Mouse (Mus musculus) lung, adult 2 months (tissue): Measurements from ENCODE around the gene Mical3. TPM values are rescaled to one million over a fixed set of nuclear protein-coding genes. Genes with fewer than 3 reads are reported as not detected.

Experiments
- DNase-seq: peaks from one replicate; pipeline ENCODE4 v3.0.0; 2022
- H3K4me1 ChIP-seq: fragments of 200-500 bp; 2 replicates; pipeline ENCODE4 v1.6.1; 2011; ENCODE audit warnings: low read length; ENCODE audit not compliant: control insufficient read depth, insufficient read depth
- H3K4me3 ChIP-seq: fragments of 200-500 bp; replicated peaks from 2 replicates; pipeline ENCODE3; 2011; ENCODE audit warnings: low read depth, mild to moderate bottlenecking, control low read depth, low read length; ENCODE audit errors: extremely low read depth
- CTCF ChIP-seq: fragments of 200-500 bp; IDR thresholded peaks from 2 replicates; pipeline ENCODE4 v1.5.1; 2011; ENCODE audit warnings: mild to moderate bottlenecking, low read length, control low read depth; ENCODE audit not compliant: insufficient read depth
- POLR2A ChIP-seq: fragments of 200-500 bp; IDR thresholded peaks from 2 replicates; pipeline ENCODE4 v1.6.1; 2011; ENCODE audit warnings: low read depth, mild to moderate bottlenecking, control low read depth, low read length, borderline replicate concordance; ENCODE audit errors: extremely low read depth
- WGBS: fragments of 180-500 bp; shearing (Covaris S2); methylation state at CpG from one replicate; pipeline ENCODE4 v1.1.7; 2018; 5-methylcytosine and 5-hydroxymethylcytosine counted together
- polyA plus RNA-seq: library from polyadenylated mRNA; depleted of rRNA; stranded (reverse); fragments of >200 nt; gene quantifications from 2 replicates; pipeline ENCODE4 v1.2.3, GENCODE M21; 2012

Mical3 gene
- polyA plus RNA-seq, 1 experiment = 24.3 TPM

- Histone ChIP-seq H3K4me3 (no peak overlapping the region), H3K4me1 (no peaks in the 10 kb centered on the region)
- 93% methylated on average over 6 of the region's 6 CpGs for WGBS
- TF ChIP-seq POLR2A (no peak), CTCF (no peak)
- no peak for DNase-seq
Measured at GRCm38 (mm10) chr6:120952475-120952874, 178.3 kb downstream of the Mical3 start.

- WGBS = 84% methylated on average over 6 of the region's 6 CpGs
- no peak for DNase-seq
- no peaks in the 10 kb centered on the region for H3K4me1 ChIP-seq
- H3K4me3 ChIP-seq = no peak overlapping the region
- TF ChIP-seq CTCF = no peak
- no peak for TF ChIP-seq POLR2A
Measured at GRCm38 (mm10) chr6:120951311-120951710, 179.5 kb downstream of the Mical3 start.

GRCm38 (mm10) chr6:120945510-120945909, 185.3 kb downstream of the Mical3 start:
- H3K4me1 ChIP-seq = no peaks in the 10 kb centered on the region
- no peak for DNase-seq
- H3K4me3 ChIP-seq = no peak overlapping the region
- TF ChIP-seq POLR2A (no peak), CTCF (no peak)
- WGBS = 89% methylated on average over 9 of the region's 9 CpGs

GRCm38 (mm10) chr6:120943964-120944363, 186.8 kb downstream of the Mical3 start:
- Histone ChIP-seq H3K4me1 (no peaks in the 10 kb centered on the region), H3K4me3 (no peak overlapping the region)
- WGBS = 74% methylated on average over 5 of the region's 5 CpGs
- no peak for DNase-seq
- TF ChIP-seq POLR2A (no peak), CTCF (no peak)

GRCm38 (mm10) chr6:120943551-120943950, 187.2 kb downstream of the Mical3 start:
- no peak for TF ChIP-seq CTCF
- no peak for TF ChIP-seq POLR2A
- H3K4me1 ChIP-seq = no peaks in the 10 kb centered on the region

GRCm38 (mm10) chr6:120943079-120943478, 187.7 kb downstream of the Mical3 start:
- no peaks in the 10 kb centered on the region for H3K4me1 ChIP-seq
- 79% methylated on average over 2 of the region's 2 CpGs for WGBS
- no peak for DNase-seq
- no peak for TF ChIP-seq POLR2A
- no peak for TF ChIP-seq CTCF
- no peak overlapping the region for H3K4me3 ChIP-seq

More at GRCm38 (mm10) chr6:120943551-120943950, 187.2 kb downstream of the Mical3 start:
- DNase-seq = no peak
- no peak overlapping the region for H3K4me3 ChIP-seq
- 69% methylated on average over 10 of the region's 10 CpGs for WGBS

- TF ChIP-seq CTCF (no peak), POLR2A (no peak)
- no peak for DNase-seq
- WGBS = 95% methylated on average over 13 of the region's 13 CpGs
- Histone ChIP-seq H3K4me1 (no peaks in the 10 kb centered on the region), H3K4me3 (no peak overlapping the region)
Measured at GRCm38 (mm10) chr6:120941575-120941974, 189.2 kb downstream of the Mical3 start.

- TF ChIP-seq POLR2A (no peak), CTCF (no peak)
- no peak overlapping the region for H3K4me3 ChIP-seq
- H3K4me1 ChIP-seq = no peaks in the 10 kb centered on the region
- 84% methylated on average over 7 of the region's 7 CpGs for WGBS
- DNase-seq = no peak
Measured at GRCm38 (mm10) chr6:120941084-120941481, 189.7 kb downstream of the Mical3 start.

- DNase-seq = no peak
- Histone ChIP-seq H3K4me3 (no peak overlapping the region), H3K4me1 (no peaks in the 10 kb centered on the region)
- TF ChIP-seq CTCF (no peak), POLR2A (no peak)
- whole genome bisulfite sequencing = 87% methylated on average over 7 of the region's 7 CpGs
Measured at GRCm38 (mm10) chr6:120940446-120941083, 190.2 kb downstream of the Mical3 start.

GRCm38 (mm10) chr6:120939783-120940182, 191.0 kb downstream of the Mical3 start:
- TF ChIP-seq CTCF (no peak), POLR2A (no peak)
- DNase-seq = no peak
- 90% methylated on average over 3 of the region's 3 CpGs for WGBS
- Histone ChIP-seq H3K4me1 (no peaks in the 10 kb centered on the region), H3K4me3 (no peak overlapping the region)
